Mouse (Mus musculus) olfactory bulb, adult 2 months (tissue): ENCODE measurements around the gene Tut1. TPM values are rescaled to one million over a fixed set of nuclear protein-coding genes. Genes with fewer than 3 reads are reported as not detected.

Source experiments
- H3K27ac ChIP-seq: fragments of 200-500 bp; 2 replicates; pipeline ENCODE4 v1.5.1; 2012; ENCODE audit warnings: low read depth, low read length; ENCODE audit not compliant: insufficient read depth
- H3K4me1 ChIP-seq: fragments of 200-500 bp; 2 replicates; pipeline ENCODE4 v1.6.1; 2012; ENCODE audit warnings: low read length; ENCODE audit not compliant: control insufficient read depth, insufficient read depth
- H3K4me3 ChIP-seq: fragments of 200-500 bp; 2 replicates; pipeline ENCODE4 v1.5.1; 2012; ENCODE audit warnings: mild to moderate bottlenecking, low read depth, low read length, moderate library complexity; ENCODE audit not compliant: insufficient read depth
- CTCF ChIP-seq: fragments of 200-500 bp; IDR thresholded peaks from 2 replicates; pipeline ENCODE4 v1.5.1; 2012; ENCODE audit warnings: low read depth, mild to moderate bottlenecking, low read length, moderate library complexity; ENCODE audit not compliant: insufficient read depth
- POLR2A ChIP-seq: fragments of 200-500 bp; IDR thresholded peaks from 2 replicates; pipeline ENCODE4 v1.6.1; 2012; ENCODE audit warnings: mild to moderate bottlenecking, low read depth, low read length, moderate library complexity; ENCODE audit not compliant: insufficient read depth
- WGBS: fragments of 180-500 bp; shearing (Covaris S2); methylation state at CpG from one replicate; pipeline ENCODE4 v1.1.7; 2018; 5-methylcytosine and 5-hydroxymethylcytosine counted together
- polyA plus RNA-seq: library from polyadenylated mRNA; stranded (reverse); fragments of >200 nt; gene quantifications from 2 replicates; pipeline ENCODE4 v1.2.4, GENCODE M21; 2012; ENCODE audit warnings: low replicate concordance; ENCODE audit not compliant: missing spikeins, insufficient read depth, insufficient read length

Tut1 gene
- polyA plus RNA-seq, 1 experiment: not detected

GRCm38 (mm10) chr19:8989066-8989566 is 35.5 kb downstream of the Tut1 start, which contains the start of gene Ahnak:
Gene Ahnak (plus strand): TSS chr19:8989284.
- Histone ChIP-seq H3K4me1 (peaks cover 41% of the 10 kb centered on the region), H3K27ac (peak within 1 kb of the TSS; percentile 42), H3K4me3 (peak within 1 kb of the TSS; percentile 48)
- WGBS: 2% methylated on average over 42 of the region's 42 CpGs
- TF ChIP-seq POLR2A: no peak
- no peak for TF ChIP-seq CTCF

- WGBS: under 1% methylated on average over 53 of the region's 53 CpGs
- no peak for TF ChIP-seq CTCF
- no peak for TF ChIP-seq POLR2A
- Histone ChIP-seq H3K4me1 (peaks cover 34% of the 10 kb centered on the region), H3K4me3 (peak overlapping the region; percentile 48), H3K27ac (peak overlapping the region; percentile 42)
These were observed 36.2 kb downstream of the Tut1 start for GRCm38 (mm10) chr19:8989567-8990431.

DNA sequence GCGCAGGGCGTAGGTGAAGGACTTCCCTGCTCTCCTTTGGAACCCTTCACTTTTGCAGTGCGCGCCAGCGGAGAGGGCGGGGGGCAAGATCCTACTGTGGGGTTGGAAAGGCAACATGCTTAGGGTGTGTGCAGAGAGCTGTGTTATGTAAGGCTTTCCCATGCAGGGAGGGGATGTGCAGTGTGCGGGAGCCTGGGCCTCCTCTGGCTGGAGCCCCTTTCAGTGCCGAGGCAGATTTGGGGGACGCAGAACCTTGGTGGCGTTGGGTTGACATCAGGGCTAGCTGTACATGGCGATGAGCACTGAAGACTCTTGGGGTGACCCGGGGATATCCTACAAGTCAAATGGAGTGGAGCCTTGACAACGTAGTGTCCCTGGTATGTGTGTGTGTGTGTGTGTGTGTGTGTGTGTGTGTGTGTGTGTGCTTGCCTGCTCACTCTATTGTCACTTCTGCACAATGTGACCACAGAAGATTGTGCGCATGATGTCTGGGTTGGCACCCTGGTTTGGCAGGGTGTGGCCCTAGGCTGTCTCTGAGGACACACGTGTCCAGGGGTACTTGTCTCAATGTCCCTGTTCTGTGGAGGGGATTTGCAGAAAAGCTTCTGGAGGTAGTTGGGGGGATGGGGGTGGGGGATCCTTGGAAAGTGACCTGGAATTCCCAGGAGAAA is 36.9 kb downstream of the Tut1 start:
- TF ChIP-seq POLR2A (no peak), CTCF (no peak)
- 24% methylated on average over 15 of the region's 15 CpGs for WGBS
- H3K27ac ChIP-seq: 0 out of 2 replicates have a peak overlapping the region, but pooled peaks have one; percentile 33
- H3K4me1 ChIP-seq: peaks cover 36% of the 10 kb centered on the region
- H3K4me3 ChIP-seq: peak overlapping the region; percentile 34

GRCm38 (mm10) chr19:8991245-8991870 is 37.7 kb downstream of the Tut1 start:
- WGBS: 86% methylated on average over 4 of the region's 4 CpGs
- TF ChIP-seq POLR2A (no peak), CTCF (no peak)
- no peak overlapping the region for H3K27ac ChIP-seq
- H3K4me3 ChIP-seq: no peak overlapping the region
- H3K4me1 ChIP-seq: peaks cover 37% of the 10 kb centered on the region

DNA sequence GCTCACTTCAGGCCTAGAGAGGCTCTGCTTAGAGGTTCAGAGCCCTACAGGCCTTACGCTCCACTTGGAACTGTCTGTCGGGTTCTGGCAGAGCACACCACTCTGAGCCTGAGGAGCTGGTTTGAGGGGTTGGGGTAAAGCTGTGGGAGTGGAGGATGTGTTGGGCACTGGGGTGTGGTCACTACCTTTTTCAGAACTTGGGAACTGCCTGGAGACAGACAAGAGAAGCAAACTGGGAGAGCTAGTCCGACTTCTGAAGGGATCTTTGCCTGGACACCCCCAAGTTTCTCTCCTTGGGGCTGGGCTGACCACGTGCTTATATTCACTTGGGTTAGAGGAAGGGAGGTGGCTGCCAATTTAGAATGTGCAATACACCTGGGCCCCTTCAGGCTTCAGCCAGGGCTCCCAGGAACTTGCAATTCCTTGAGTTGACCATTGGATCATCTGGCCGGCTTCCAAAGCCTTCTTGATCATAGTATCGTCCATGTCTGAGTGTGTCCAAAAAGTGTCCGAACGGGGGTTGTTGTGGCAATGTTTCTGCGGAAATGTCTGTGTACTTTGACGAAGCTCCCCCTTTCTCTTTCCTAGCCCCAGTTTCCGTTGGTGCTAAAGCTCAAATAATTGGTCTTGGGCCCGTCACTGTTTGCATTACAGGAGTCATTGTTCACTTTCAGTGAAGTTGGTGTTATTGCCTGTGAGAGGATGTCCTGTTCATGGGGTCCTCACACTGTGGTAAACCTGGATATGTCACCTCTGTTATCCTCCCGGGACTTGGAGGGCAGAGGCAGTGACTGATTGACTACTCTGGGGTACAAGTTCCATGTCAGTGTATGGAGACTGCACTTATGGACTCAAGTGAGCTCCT is 38.5 kb downstream of the Tut1 start:
- TF ChIP-seq CTCF (no peak), POLR2A (no peak)
- Histone ChIP-seq H3K4me3 (no peak overlapping the region), H3K4me1 (peaks cover 38% of the 10 kb centered on the region), H3K27ac (no peak overlapping the region)
- WGBS: 85% methylated on average over 13 of the region's 13 CpGs

DNA sequence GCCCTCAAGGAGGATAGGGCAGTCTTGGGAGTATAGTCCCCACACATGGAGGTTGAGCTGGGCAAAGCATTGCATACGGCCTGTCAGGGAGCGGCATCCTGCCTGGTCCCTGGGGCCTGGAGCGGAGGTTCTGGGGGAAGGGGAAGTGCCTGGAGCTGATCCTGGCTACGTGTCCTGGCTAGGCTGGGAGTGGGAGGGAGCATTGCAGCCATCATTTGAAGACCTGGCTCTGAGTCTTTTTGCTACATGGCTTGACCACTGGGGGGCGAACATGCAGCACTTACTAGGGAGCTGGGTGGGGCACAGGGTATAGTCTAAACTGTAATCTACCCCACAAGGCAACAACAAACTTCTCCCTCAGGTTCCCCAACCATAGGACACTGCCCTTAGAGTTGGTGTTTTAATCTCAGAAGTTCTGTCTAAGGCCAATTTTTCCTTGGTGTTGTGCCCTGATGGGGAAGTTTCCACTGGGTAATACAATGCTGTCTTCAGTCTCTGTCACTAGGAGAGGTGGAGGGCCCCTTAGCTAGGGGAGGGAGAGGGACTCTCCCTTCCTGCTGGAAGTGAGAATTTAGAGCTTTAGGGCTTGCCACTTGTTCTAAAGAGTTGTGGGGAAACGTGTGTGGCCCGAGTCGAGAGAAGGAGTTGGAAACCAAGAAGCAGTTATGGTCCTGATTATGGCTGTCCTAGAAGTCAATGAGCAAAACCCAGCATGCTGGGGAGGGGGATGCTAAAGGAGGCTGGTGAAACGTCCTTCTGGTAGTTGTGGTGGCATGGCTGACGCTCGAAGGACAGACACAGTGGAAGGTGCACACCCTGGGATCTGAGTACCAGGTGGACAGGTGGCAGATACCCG is 39.4 kb downstream of the Tut1 start:
- whole genome bisulfite sequencing: 47% methylated on average over 12 of the region's 12 CpGs
- TF ChIP-seq CTCF (peak; percentile 43), POLR2A (no peak)
- Histone ChIP-seq H3K27ac (no peak overlapping the region), H3K4me1 (peaks cover 43% of the 10 kb centered on the region), H3K4me3 (no peak overlapping the region)

DNA sequence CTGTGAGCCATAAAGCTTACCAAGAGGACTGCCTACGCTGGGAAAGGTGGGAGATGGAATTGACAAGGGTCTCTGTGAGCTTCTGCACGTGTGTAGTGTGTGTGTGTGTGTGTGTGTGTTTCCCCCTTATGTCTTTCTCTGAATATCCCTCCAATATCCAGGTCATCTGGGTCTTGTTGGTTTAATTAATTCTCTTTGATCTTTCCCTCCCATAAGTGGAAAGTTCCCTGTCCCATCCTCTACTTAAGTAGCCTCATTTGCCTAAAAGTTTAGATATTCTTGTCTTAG is 39.9 kb downstream of the Tut1 start:
- H3K27ac ChIP-seq: no peak overlapping the region
- WGBS: 73% methylated on average over 2 of the region's 2 CpGs
- H3K4me3 ChIP-seq: no peak overlapping the region
- TF ChIP-seq POLR2A (no peak), CTCF (no peak)
- peaks cover 38% of the 10 kb centered on the region for H3K4me1 ChIP-seq
